Mouse (Mus musculus) brain, embryonic 14.5 days (tissue): ENCODE measurements around the gene Cwc22.

ENCODE experiments used
- CTCF ChIP-seq: fragments of 200-500 bp; IDR thresholded peaks from 2 replicates; pipeline ENCODE4 v1.5.1; 2012; ENCODE audit warnings: inconsistent platforms, mild to moderate bottlenecking, moderate library complexity, borderline replicate concordance; ENCODE audit not compliant: insufficient read depth, insufficient read length; ENCODE audit errors: extremely low read depth
- POLR2A ChIP-seq: fragments of 200-500 bp; IDR thresholded peaks from 2 replicates; pipeline ENCODE4 v1.6.1; 2012; ENCODE audit warnings: mild to moderate bottlenecking, inconsistent platforms, borderline replicate concordance; ENCODE audit not compliant: poor library complexity, insufficient read depth, insufficient read length, severe bottlenecking; ENCODE audit errors: extremely low read depth

DNA sequence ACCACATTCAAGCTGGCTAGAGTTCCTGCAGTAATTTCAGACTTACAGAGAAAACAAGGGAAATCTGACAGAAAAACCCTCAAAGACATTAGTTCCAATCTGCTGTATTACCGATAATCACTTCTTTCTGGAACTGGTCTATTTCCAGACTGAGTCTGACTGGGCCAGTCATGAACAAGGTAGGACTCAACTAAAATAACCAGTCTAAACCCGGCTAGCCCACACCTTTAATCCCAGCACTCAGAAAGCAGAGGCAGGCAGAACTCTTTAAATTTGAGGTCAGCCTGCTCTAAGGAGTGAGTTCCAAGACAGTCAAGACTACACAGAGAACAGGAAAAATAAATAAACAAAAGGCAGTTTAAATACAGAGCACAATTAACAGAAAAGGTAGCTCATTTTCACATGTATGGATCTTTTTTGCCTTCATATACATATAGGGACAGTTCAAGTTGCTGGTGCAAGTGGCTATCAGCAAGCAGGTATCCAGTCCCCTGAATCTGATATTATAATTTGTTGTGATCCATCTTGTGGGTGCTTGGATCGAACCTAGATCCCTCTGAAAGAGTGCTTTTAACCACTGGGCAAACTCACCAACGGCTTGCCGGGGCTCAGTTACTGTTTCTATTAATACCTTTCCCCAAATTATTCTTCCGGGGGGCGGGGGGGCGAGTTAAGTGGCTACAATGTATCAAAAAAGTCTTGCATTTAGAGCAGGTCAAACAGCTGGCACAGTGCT, 1.1 kb downstream of the Cwc22 start:
- no peak for TF ChIP-seq CTCF
- no peak for TF ChIP-seq POLR2A
